Mouse (Mus musculus): ENCODE measurements at regions not wholly inside any gene's neighbourhood (a gene's known extent, or its start where the extent isn't known, plus 50 kb on each side); places are given as distances from the start of the nearest gene placed in this dataset.

DNA sequence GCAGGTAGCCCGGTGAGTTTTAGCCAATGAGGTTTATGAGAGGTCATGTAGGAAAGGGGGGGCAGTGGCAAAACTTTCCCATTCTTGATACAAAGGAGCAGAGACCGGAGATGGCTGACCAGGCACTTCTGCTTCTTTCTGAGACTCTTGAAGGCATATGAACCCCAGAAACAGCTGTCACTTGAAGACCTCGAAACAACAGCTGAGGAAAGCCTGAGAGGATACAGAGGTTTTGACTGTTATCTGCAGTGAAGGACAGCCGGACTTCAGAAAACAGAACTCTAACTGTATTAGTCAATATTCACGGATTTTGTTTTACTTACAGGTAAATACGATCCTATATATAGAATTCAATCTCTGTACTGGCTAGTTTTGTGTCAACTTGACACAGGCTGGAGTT, 50.0 kb upstream of the Tiparp start:
- H3K27me3 ChIP-seq (replicated peaks), result no peaks in the 10 kb centered on the region
- 86% methylated on average over 6 of the region's 6 CpGs for WGBS

GRCm38 (mm10) chr3:65477111-65477510, 51.1 kb upstream of the Tiparp start:
- Histone ChIP-seq H3K9ac (no peak overlapping the region), H3K4me2 (no peak overlapping the region), H3K4me3 (no peak overlapping the region), H3K36me3 (no peaks in the 10 kb centered on the region), H3K27me3 (replicated peaks) (no peaks in the 10 kb centered on the region), H3K27ac (replicated peaks) (no peak overlapping the region), H3K9me3 (no peaks in the 10 kb centered on the region), H3K4me1 (peaks cover 16% of the 10 kb centered on the region)
- ATAC-seq (ENCODE audit: extremely low read depth, insufficient number of reproducible peaks, low FRiP score, low TSS enrichment), result no peak
- WGBS, result 62% methylated on average over 4 of the region's 4 CpGs

More for the DNA sequence above, 50.0 kb upstream of the Tiparp start:
- Histone ChIP-seq H3K36me3 (no peaks in the 10 kb centered on the region), H3K9ac (no peak overlapping the region), H3K4me2 (no peak overlapping the region), H3K4me3 (no peak overlapping the region), H3K27ac (replicated peaks) (no peak overlapping the region), H3K4me1 (peaks cover 25% of the 10 kb centered on the region), H3K9me3 (no peaks in the 10 kb centered on the region)
- no peak for ATAC-seq (ENCODE audit: extremely low read depth, insufficient number of reproducible peaks, low FRiP score, low TSS enrichment)

DNA sequence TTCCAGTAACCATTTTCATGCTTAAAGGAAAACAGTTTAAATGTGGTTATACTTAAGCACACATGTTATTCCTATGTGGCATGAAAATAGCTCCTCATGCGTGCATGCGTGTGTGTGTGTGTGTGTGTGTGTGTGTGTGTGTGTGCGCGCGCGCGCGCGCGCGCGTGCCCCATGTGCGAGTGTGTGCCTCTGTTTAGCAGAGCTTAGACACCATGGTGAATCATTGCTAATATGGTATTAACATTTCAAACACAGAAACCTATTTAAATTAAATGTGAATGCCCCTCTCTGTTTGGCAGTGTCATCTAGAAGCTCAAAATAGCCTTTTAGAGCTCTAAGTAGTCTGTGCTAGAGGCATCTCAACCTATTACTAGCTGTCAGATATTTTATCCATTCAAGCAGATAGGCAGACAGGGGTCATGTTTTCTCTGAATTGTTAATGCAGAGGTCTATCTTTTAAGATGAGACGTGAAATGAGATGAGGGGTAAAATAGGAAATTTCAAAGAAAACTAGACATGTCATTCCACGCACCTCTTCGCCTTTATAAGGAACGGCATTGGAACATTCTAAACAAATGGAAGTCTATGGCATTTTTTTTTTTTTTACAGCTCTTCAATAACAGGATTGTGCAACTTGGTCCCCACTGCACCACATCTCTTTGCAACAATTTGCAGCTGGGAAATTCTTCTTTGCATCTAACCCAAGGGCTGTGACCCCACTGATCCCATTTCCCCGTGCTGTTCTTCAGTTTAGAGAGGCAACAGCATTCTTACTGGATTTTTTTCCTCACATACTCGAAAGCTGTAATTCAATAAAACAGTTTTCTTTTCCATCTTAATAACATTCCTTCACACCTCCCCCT, 51.9 kb upstream of the Tiparp start:
- no peak for ATAC-seq (ENCODE audit: extremely low read depth, insufficient number of reproducible peaks, low FRiP score, low TSS enrichment)
- 86% methylated on average over 19 of the region's 19 CpGs for WGBS
- Histone ChIP-seq H3K27me3 (replicated peaks) (no peaks in the 10 kb centered on the region), H3K9me3 (no peaks in the 10 kb centered on the region), H3K4me2 (no peak overlapping the region), H3K4me3 (no peak overlapping the region), H3K9ac (no peak overlapping the region), H3K36me3 (no peaks in the 10 kb centered on the region), H3K27ac (replicated peaks) (no peak overlapping the region), H3K4me1 (peaks cover 16% of the 10 kb centered on the region)

DNA sequence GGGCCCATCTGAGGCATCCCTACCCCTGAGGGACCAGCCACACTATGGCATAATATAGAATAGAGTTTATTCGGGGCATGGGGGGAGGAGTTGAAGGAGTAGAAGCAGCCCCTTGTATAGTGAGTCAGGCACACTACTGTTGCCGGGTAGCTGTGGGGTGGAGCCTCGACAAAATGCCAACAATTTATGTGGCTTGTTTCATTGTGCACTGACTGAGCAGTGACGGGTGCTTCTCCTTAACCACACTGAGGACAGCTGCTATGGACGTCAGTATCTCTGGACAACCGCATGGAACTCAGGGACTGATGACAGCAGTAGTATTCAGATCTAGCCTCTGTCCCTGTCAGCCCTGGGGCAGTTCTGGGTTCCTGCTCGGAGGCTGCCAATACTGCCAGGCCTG, 53.6 kb upstream of the Tiparp start:
- WGBS, result 36% methylated on average over 7 of the region's 7 CpGs
- Histone ChIP-seq H3K36me3 (no peaks in the 10 kb centered on the region), H3K27me3 (replicated peaks) (no peaks in the 10 kb centered on the region), H3K4me1 (peaks cover 16% of the 10 kb centered on the region), H3K4me2 (no peak overlapping the region), H3K9ac (no peak overlapping the region), H3K27ac (replicated peaks) (no peak overlapping the region), H3K9me3 (no peaks in the 10 kb centered on the region), H3K4me3 (no peak overlapping the region)
- no peak; the same call in 1 of the 2 replicates for ATAC-seq (ENCODE audit: extremely low read depth, insufficient number of reproducible peaks, low FRiP score, low TSS enrichment)

GRCm38 (mm10) chr3:65471796-65472195, 56.4 kb upstream of the Tiparp start:
- no peaks in the 10 kb centered on the region for H3K36me3 ChIP-seq
- no peaks in the 10 kb centered on the region for H3K9me3 ChIP-seq
- peaks cover 11% of the 10 kb centered on the region for H3K4me1 ChIP-seq
- no peak overlapping the region for H3K9ac ChIP-seq
- H3K4me2 ChIP-seq, result no peak overlapping the region
- H3K27me3 ChIP-seq (replicated peaks), result no peaks in the 10 kb centered on the region
- H3K27ac ChIP-seq (replicated peaks), result no peak overlapping the region
- H3K4me3 ChIP-seq, result no peak overlapping the region
- 88% methylated on average over 7 of the region's 7 CpGs for WGBS
- no peak for ATAC-seq (ENCODE audit: extremely low read depth, insufficient number of reproducible peaks, low FRiP score, low TSS enrichment)

GRCm38 (mm10) chr3:65469207-65469606, 59.0 kb upstream of the Tiparp start:
- Histone ChIP-seq H3K4me1 (peaks cover 4% of the 10 kb centered on the region; the same call in 1 of the 2 replicates), H3K36me3 (no peaks in the 10 kb centered on the region), H3K9ac (no peak overlapping the region), H3K27ac (replicated peaks) (no peak overlapping the region), H3K4me2 (no peak overlapping the region), H3K9me3 (no peaks in the 10 kb centered on the region), H3K4me3 (no peak overlapping the region), H3K27me3 (replicated peaks) (no peaks in the 10 kb centered on the region)
- 72% methylated on average over 4 of the region's 4 CpGs for WGBS
- no peak for ATAC-seq (ENCODE audit: extremely low read depth, insufficient number of reproducible peaks, low FRiP score, low TSS enrichment)

GRCm38 (mm10) chr3:65464769-65465168, 63.4 kb upstream of the Tiparp start:
- 57% methylated on average over 5 of the region's 5 CpGs for WGBS
- Histone ChIP-seq H3K4me1 (peaks cover 15% of the 10 kb centered on the region), H3K9me3 (no peaks in the 10 kb centered on the region), H3K27me3 (replicated peaks) (no peaks in the 10 kb centered on the region), H3K9ac (no peak overlapping the region), H3K27ac (replicated peaks) (no peak overlapping the region), H3K4me2 (no peak overlapping the region), H3K4me3 (no peak overlapping the region), H3K36me3 (no peaks in the 10 kb centered on the region)
- no peak for ATAC-seq (ENCODE audit: extremely low read depth, insufficient number of reproducible peaks, low FRiP score, low TSS enrichment)

- no peak overlapping the region for H3K27ac ChIP-seq (replicated peaks)
- 34% methylated on average over 4 of the region's 4 CpGs for WGBS
- H3K4me2 ChIP-seq, result no peak overlapping the region
- no peak overlapping the region for H3K4me3 ChIP-seq
- no peak for ATAC-seq (ENCODE audit: extremely low read depth, insufficient number of reproducible peaks, low FRiP score, low TSS enrichment)
- no peaks in the 10 kb centered on the region for H3K27me3 ChIP-seq (replicated peaks)
- no peaks in the 10 kb centered on the region for H3K9me3 ChIP-seq
- H3K4me1 ChIP-seq, result peaks cover 24% of the 10 kb centered on the region
- H3K36me3 ChIP-seq, result no peaks in the 10 kb centered on the region
- no peak overlapping the region for H3K9ac ChIP-seq
Observed at GRCm38 (mm10) chr3:65460936-65461335, 67.3 kb upstream of the Tiparp start.

DNA sequence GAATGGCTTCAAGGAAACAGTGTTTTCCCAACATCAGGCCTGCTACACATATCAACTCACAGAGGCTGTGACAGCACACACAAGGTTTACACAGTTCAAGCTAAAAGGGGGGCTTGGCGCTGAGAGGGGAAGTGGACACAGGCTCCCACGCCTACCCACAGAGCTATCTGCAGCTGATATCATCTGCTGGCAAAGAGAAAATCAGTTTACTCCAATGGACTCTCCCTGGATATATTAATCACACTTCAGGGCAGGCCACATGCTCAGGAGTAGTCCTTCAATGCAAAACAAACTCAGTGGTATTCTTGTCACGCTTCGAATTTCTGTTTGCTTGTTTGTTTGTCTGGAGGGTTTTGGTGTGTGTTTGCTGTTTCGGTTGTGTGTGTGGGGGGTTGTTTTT, 67.3 kb upstream of the Ssr3 start:
- WGBS, result 67% methylated on average over 5 of the region's 5 CpGs

DNA sequence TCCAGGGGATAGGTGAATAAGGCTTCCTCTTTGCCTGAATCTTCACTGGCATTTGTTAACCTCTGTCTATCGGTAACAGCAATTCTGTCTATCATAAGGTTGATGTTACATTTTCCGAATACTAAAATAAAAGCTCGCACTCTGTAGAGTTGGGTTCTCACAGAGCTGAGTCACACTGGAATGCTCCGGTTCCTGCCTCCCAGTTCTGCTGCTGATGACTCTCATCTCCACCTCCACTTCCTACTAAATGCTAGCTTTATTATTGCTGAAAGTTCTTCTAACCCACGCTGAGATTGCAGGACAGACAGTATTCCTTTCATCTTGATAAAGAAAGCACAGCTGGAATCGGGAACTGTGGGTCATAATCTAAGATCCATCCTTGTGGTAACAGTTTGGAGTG, 65.5 kb upstream of the Ssr3 start:
- ATAC-seq (ENCODE audit: extremely low read depth, insufficient number of reproducible peaks, low FRiP score, low TSS enrichment), result no peak
- H3K4me3 ChIP-seq, result no peak overlapping the region
- no peaks in the 10 kb centered on the region for H3K36me3 ChIP-seq
- no peak overlapping the region for H3K9ac ChIP-seq
- no peaks in the 10 kb centered on the region for H3K27me3 ChIP-seq (replicated peaks)
- peaks cover 30% of the 10 kb centered on the region for H3K4me1 ChIP-seq
- no peak overlapping the region for H3K27ac ChIP-seq (replicated peaks)
- WGBS, result 61% methylated on average over 6 of the region's 6 CpGs
- H3K4me2 ChIP-seq, result no peak overlapping the region
- H3K9me3 ChIP-seq, result peaks cover 5% of the 10 kb centered on the region; the same call in 1 of the 2 replicates

More for the DNA sequence above, 67.3 kb upstream of the Ssr3 start:
- no peaks in the 10 kb centered on the region for H3K36me3 ChIP-seq
- H3K27ac ChIP-seq (replicated peaks), result no peak overlapping the region
- H3K4me1 ChIP-seq, result peaks cover 30% of the 10 kb centered on the region
- no peak for ATAC-seq (ENCODE audit: extremely low read depth, insufficient number of reproducible peaks, low FRiP score, low TSS enrichment)
- H3K4me3 ChIP-seq, result no peak overlapping the region
- H3K9me3 ChIP-seq, result no peaks in the 10 kb centered on the region
- no peak overlapping the region for H3K4me2 ChIP-seq
- no peaks in the 10 kb centered on the region for H3K27me3 ChIP-seq (replicated peaks)
- no peak overlapping the region for H3K9ac ChIP-seq

DNA sequence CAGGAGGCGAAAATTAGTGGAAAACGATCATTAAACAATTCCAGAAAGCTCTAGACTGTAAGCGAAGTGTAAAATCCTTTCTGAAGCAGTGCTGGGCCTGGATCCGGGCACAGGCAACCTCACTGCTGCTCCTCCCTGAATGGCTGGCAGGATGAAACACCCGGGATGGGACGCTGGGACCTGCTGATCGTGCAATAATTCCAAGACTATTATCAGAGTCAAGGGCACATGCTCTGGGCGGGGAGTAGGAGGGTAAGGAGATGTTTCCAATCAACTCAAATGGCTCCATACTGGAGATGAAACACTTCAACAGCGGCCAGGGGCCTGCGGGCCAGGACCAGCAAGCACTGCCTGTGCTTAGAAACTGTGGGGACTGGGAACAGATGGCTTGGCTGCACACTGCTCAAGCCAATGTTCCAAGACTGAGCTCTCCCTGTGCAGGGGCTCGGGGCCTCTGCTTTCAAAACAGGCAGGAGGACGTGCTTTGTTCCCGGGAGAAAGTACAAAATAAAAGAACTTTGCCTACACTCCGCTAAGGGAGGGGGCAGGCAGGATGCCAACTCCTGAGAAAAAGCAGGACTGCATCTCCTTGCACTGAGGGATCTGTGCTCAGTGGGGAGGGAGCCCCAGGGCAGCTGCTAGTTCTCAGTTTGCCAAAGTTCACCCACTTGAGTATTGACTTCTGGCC, 63.3 kb upstream of the Ssr3 start:
- WGBS, result 38% methylated on average over 14 of the region's 14 CpGs

More for the DNA sequence above, 63.3 kb upstream of the Ssr3 start:
- H3K4me3 ChIP-seq, result no peak overlapping the region
- H3K27me3 ChIP-seq (replicated peaks), result no peaks in the 10 kb centered on the region
- peaks cover 21% of the 10 kb centered on the region for H3K4me1 ChIP-seq
- peak; percentile 42; the same call in 1 of the 2 replicates for ATAC-seq (ENCODE audit: extremely low read depth, insufficient number of reproducible peaks, low FRiP score, low TSS enrichment)
- H3K9ac ChIP-seq, result peak overlapping the region; percentile 38
- no peaks in the 10 kb centered on the region for H3K36me3 ChIP-seq
- peak overlapping the region; percentile 40 for H3K4me2 ChIP-seq
- peaks cover 5% of the 10 kb centered on the region; the same call in 1 of the 2 replicates for H3K9me3 ChIP-seq
- peak overlapping the region; percentile 80 for H3K27ac ChIP-seq (replicated peaks)
